Mouse (Mus musculus) lung, postnatal 0 days (tissue): ENCODE results near the gene Tmem8b.

Experiments
- CTCF ChIP-seq: IDR thresholded peaks from 2 replicates; pipeline ENCODE4 v1.5.1; 2016; ENCODE audit warnings: antibody characterized with exemption, mild to moderate bottlenecking
- EP300 ChIP-seq: IDR thresholded peaks from 2 replicates; pipeline ENCODE4 v1.6.1; 2016; ENCODE audit warnings: antibody characterized with exemption, mild to moderate bottlenecking, control low read depth

DNA sequence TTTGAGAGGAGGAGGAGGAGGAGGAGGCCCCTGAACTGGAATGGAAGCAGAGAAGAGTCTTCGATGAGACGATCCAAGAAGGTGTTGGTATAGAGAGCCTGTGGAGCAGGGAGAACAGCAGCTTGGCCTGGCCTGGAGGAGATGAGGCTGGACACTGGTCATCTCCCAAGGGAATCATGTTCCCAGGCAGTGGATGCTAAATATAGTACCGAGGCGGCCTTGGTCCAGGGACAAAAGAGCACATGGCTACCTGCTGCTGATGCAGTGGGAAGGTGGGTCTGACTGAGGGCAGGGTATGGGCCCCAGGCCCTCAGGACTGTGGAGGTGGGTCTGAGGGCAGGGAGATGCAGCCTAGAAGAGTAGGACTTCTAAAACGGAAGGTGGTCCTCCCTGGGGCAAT is 64.4 kb downstream of the Tmem8b start:
- TF ChIP-seq CTCF (no peak), EP300 (no peak)
